Mouse (Mus musculus): ENCODE results near the gene Nprl3. TPM values are rescaled to one million over a fixed set of nuclear protein-coding genes. Genes with fewer than 3 reads are reported as not detected.

Gene Nprl3
- polyA plus RNA-seq, 1 experiment = 49.4 TPM

GRCm38 (mm10) chr11:32188881-32189280, 78.6 kb downstream of the Nprl3 start:
- no peak for TF ChIP-seq POLR2A (IDR thresholded peaks at IDR 0.05; ENCODE audit: low read depth, low read length)
- no peak for TF ChIP-seq CTCF (IDR thresholded peaks at IDR 0.05; ENCODE audit: borderline replicate concordance, insufficient read depth, low read length)
- Histone ChIP-seq H3K4me3 (ENCODE audit: insufficient read depth, low read length) (no peak overlapping the region), H3K27ac (ENCODE audit: insufficient read depth, low read length) (no peak overlapping the region), H3K4me1 (ENCODE audit: control insufficient read depth, insufficient read depth, low read length) (no peaks in the 10 kb centered on the region)

DNA sequence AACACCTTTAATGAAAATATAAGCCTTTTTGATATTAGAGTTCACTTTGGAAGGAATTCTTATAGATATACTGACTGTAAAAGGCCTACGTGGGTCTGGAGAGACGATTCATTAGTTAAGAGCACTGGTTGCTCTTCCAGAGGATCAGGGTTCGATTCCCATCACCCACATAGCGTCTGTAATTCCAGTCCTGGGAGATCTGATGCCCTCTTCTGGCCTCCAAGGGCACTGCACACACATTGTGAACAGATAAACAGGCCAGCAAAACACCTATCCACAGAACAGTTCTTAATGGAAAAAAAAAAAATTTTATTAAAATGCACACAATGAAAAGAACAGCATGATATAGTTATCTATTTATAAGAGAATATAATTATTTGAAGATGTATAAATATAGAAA, 80.3 kb downstream of the Nprl3 start:
- no peak overlapping the region for H3K27ac ChIP-seq (ENCODE audit: insufficient read depth, low read length)
- H3K4me1 ChIP-seq (ENCODE audit: control insufficient read depth, insufficient read depth, low read length) = no peaks in the 10 kb centered on the region
- H3K4me3 ChIP-seq (ENCODE audit: insufficient read depth, low read length) = no peak overlapping the region
- TF ChIP-seq POLR2A (IDR thresholded peaks at IDR 0.05; ENCODE audit: low read depth, low read length) (no peak), CTCF (IDR thresholded peaks at IDR 0.05; ENCODE audit: borderline replicate concordance, insufficient read depth, low read length) (no peak)

- Histone ChIP-seq H3K4me1 (ENCODE audit: control insufficient read depth, insufficient read depth, low read length) (no peaks in the 10 kb centered on the region), H3K4me3 (ENCODE audit: insufficient read depth, low read length) (no peak overlapping the region), H3K27ac (ENCODE audit: insufficient read depth, low read length) (no peak overlapping the region)
- TF ChIP-seq POLR2A (IDR thresholded peaks at IDR 0.05; ENCODE audit: low read depth, low read length) (no peak), CTCF (IDR thresholded peaks at IDR 0.05; ENCODE audit: borderline replicate concordance, insufficient read depth, low read length) (no peak)
Observed at GRCm38 (mm10) chr11:32186031-32186430, 81.5 kb downstream of the Nprl3 start.

DNA sequence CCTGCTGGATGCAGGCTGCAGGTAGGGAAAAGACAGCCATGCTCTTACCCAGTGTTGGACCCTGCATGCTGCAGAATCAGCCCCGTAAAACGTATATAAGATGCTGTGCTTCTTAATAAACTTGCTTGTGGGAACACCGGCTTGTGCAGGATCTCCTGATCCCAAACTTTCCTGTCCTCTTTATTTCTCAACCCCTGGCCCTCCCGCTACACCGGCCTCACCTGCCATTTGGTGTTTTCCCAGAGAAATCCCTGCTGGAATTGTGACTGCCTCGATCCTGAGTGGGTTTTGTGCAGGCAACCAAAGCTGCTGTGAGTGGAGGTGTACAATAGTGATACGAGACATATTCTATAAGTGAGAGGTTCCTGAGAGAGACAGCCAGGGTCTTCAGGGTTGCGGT, 83.0 kb downstream of the Nprl3 start:
- Histone ChIP-seq H3K4me3 (ENCODE audit: insufficient read depth, low read length) (no peak overlapping the region), H3K4me1 (ENCODE audit: control insufficient read depth, insufficient read depth, low read length) (no peaks in the 10 kb centered on the region), H3K27ac (ENCODE audit: insufficient read depth, low read length) (no peak overlapping the region)
- TF ChIP-seq CTCF (IDR thresholded peaks at IDR 0.05; ENCODE audit: borderline replicate concordance, insufficient read depth, low read length) = no peak
- TF ChIP-seq POLR2A (IDR thresholded peaks at IDR 0.05; ENCODE audit: low read depth, low read length) = no peak

DNA sequence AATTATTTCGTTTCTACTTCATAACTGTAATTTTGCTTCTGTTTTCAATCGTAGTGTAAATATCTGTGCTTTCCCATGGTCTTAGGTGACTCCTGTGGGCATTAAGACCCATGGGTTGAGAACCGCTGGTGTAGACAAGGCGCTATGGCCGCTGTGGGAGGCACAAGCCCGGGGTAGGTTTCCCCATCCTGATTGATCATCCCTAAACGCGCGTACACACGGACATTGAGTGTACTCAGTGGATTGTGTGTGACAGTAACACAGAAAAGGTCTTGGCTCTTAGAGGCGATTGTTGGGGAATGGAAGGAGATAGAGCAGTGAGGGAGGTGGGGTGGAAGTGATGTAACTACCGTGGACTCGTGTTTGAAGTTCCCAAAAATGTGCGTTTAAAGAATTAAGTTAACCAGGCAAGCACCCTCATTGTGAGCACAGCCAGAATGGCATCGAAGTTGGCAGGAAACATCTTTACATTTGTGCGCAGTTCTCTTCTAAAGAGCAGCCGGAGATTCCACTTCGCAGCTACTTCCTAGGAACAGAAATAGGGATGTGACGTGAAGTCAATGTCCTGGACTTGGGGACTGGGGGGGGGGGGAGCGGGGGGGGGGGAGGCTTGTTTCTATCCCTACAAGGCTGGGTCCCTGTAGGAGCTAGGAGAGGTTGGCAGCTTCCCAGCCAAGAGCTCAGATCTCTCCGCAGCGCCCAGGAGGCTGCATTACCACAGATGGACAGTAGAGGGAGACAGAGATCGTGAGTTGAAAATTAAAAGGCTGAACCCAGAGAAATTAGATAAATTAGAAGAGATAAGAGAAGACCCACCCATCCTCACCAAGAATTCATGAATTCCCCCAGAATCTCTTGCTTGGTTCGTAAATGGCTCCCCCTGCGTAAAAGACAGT, 85.3 kb downstream of the Nprl3 start:
- TF ChIP-seq CTCF (IDR thresholded peaks at IDR 0.05; ENCODE audit: borderline replicate concordance, insufficient read depth, low read length) = peak; percentile 70
- no peak for TF ChIP-seq POLR2A (IDR thresholded peaks at IDR 0.05; ENCODE audit: low read depth, low read length)
- Histone ChIP-seq H3K4me1 (ENCODE audit: control insufficient read depth, insufficient read depth, low read length) (no peaks in the 10 kb centered on the region), H3K27ac (ENCODE audit: insufficient read depth, low read length) (no peak overlapping the region), H3K4me3 (ENCODE audit: insufficient read depth, low read length) (no peak overlapping the region)

DNA sequence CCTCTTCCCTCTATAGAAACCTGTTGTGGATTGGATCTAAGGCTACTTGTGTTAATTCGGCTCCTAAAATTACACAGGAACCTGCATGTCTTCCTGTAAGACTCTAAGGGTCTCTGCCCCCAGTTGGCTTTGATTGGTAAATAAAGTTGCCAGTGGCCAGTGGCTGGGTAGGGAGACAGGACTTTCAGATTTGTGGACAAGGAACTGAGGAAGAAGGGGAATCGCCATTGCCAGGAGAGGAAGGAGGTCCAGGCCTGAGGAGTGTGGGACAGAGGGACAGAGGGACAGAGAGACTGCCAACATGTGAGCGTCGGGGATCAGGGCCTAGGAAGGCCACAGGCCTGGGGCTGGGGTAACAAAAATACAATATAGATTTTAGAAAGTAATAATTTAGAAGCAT, 86.3 kb downstream of the Nprl3 start:
- no peaks in the 10 kb centered on the region for H3K4me1 ChIP-seq (ENCODE audit: control insufficient read depth, insufficient read depth, low read length)

DNA sequence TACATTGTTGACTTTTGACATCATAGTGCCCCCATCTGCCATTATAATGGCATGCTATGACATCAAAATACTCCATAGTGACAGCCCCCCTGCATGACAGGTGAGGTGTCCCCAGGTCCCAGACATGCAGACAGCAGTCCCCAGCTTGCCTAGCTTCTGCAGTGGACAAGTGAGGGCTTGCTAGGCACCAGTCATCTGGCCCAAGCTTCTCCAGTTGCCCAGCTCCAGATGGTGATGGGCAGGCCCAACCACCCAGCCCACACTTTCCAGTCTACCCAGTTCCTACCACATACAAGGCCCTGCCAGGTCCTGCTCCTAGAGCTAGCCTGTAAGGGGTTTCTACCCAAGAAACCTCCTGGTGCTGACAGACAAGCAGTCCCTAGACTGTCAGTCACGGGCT, 89.0 kb downstream of the Nprl3 start:
- Histone ChIP-seq H3K4me1 (ENCODE audit: control insufficient read depth, insufficient read depth, low read length) (no peaks in the 10 kb centered on the region), H3K27ac (ENCODE audit: insufficient read depth, low read length) (no peak overlapping the region), H3K4me3 (ENCODE audit: insufficient read depth, low read length) (no peak overlapping the region)
- no peak for TF ChIP-seq CTCF (IDR thresholded peaks at IDR 0.05; ENCODE audit: borderline replicate concordance, insufficient read depth, low read length)
- TF ChIP-seq POLR2A (IDR thresholded peaks at IDR 0.05; ENCODE audit: low read depth, low read length) = no peak

More for the DNA sequence above, 86.3 kb downstream of the Nprl3 start:
- TF ChIP-seq POLR2A (IDR thresholded peaks at IDR 0.05; ENCODE audit: low read depth, low read length) = no peak
- no peak for TF ChIP-seq CTCF (IDR thresholded peaks at IDR 0.05; ENCODE audit: borderline replicate concordance, insufficient read depth, low read length)
- Histone ChIP-seq H3K27ac (ENCODE audit: insufficient read depth, low read length) (no peak overlapping the region), H3K4me3 (ENCODE audit: insufficient read depth, low read length) (no peak overlapping the region)

Other genes starting within 250 kb of the Nprl3 start
- gene Il9r, start 67.4 kb downstream of the Nprl3 start, polyA plus RNA-seq (2011; ENCODE audit: insufficient read length, low read depth, missing spikeins) = not detected in 2 replicates
- 20.4 and 21.6 TPM in 2 replicates for gene Snrnp25, start 62.3 kb downstream of the Nprl3 start, polyA plus RNA-seq (2011; ENCODE audit: insufficient read length, low read depth, missing spikeins)
- 45.9 and 49.1 TPM in 2 replicates for gene Rhbdf1, start 45.4 kb downstream of the Nprl3 start, polyA plus RNA-seq (2011; ENCODE audit: insufficient read length, low read depth, missing spikeins)
- gene Mpg, start 41.2 kb downstream of the Nprl3 start, polyA plus RNA-seq (2011; ENCODE audit: insufficient read length, low read depth, missing spikeins) = 20.7 and 21.2 TPM in 2 replicates
- not detected in 2 replicates for gene Hba-x, start 8.7 kb upstream of the Nprl3 start, polyA plus RNA-seq (2011; ENCODE audit: insufficient read length, low read depth, missing spikeins)
- not detected in 2 replicates for gene Hba-a1, start 15.8 kb upstream of the Nprl3 start, polyA plus RNA-seq (2011; ENCODE audit: insufficient read length, low read depth, missing spikeins)
- gene Hbq1b, start 19.3 kb upstream of the Nprl3 start, polyA plus RNA-seq (2011; ENCODE audit: insufficient read length, low read depth, missing spikeins) = not detected in 2 replicates
- not detected in 2 replicates for gene Hba-a2, start 28.8 kb upstream of the Nprl3 start, polyA plus RNA-seq (2011; ENCODE audit: insufficient read length, low read depth, missing spikeins)
- gene Hbq1a, start 32.4 kb upstream of the Nprl3 start, polyA plus RNA-seq (2011; ENCODE audit: insufficient read length, low read depth, missing spikeins) = not detected in 2 replicates
- gene Sh3pxd2b, start 80.1 kb upstream of the Nprl3 start, polyA plus RNA-seq (2011; ENCODE audit: insufficient read length, low read depth, missing spikeins) = 53.6 and 58.8 TPM in 2 replicates
- 37.1 and 47.0 TPM in 2 replicates for gene Ubtd2, start 187.7 kb upstream of the Nprl3 start, polyA plus RNA-seq (2011; ENCODE audit: insufficient read length, low read depth, missing spikeins)

Measured in embryonic fibroblast, embryonic 13.5 days (primary cell).